ENCODE assay signal across 8 mouse cellular contexts in the genomic region with DNA sequence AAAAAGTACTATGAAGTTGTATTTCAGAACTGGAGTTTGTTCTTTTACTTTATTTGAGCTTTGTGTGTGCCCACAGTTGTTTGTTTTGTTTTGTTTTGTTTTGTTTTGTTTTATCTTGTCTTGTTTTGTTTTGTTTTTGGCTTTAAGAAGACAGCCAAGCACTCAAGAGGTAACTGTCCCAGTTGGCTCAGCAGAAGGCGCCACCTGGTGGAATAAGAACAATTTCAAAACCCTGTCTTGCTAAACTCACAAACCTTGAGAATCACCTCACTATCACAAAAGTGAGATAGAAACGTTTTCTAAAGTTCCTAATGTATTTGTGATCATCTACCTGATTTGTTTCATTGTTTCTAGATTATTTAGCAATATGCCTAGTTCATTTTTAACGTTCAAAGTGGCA. TPM values are rescaled to one million over a fixed set of nuclear protein-coding genes. Genes with fewer than 3 reads are reported as not detected.
DNase-seq lines count a peak whose midpoint lies in the region; ATAC-seq and TF ChIP-seq lines count a peak whose summit lies in the region.

No protein-coding gene starts in this region.

- ATAC-seq in granulocyte monocyte progenitor cell, adult 5-6 weeks (replicated peaks; ENCODE audit: poor library complexity, severe bottlenecking): no peak

- H3K27ac ChIP-seq in embryonic fibroblast, embryonic 13.5 days (ENCODE audit: insufficient read depth, low read length): no peak overlapping the region

- 0 out of 2 replicates have a peak, but pooled peaks have one; percentile 20 for TF ChIP-seq CTCF in embryonic fibroblast, embryonic 13.5 days (IDR thresholded peaks at IDR 0.05; ENCODE audit: borderline replicate concordance, insufficient read depth, low read length)

- no peaks in the 10 kb centered on the region for H3K4me1 ChIP-seq in embryonic fibroblast, embryonic 13.5 days (ENCODE audit: control insufficient read depth, insufficient read depth, low read length)

- peak; percentile 55 for DNase-seq in kidney, postnatal 10 days
- DNase-seq in kidney, adult 18-20 months: no peak
- DNase-seq in A20 (ENCODE audit: low read depth, low spot score): peak; percentile 1
- peak; percentile 32 for DNase-seq in R1 (ENCODE audit: low read depth, low spot score)
- DNase-seq in frontal cortex, postnatal 10 days (ENCODE audit: low spot score in 2 of 2): no peak
- DNase-seq in urinary bladder, postnatal 36 days (ENCODE audit: low spot score in 2 of 2): no peak

- TF ChIP-seq POLR2A in embryonic fibroblast, embryonic 13.5 days (IDR thresholded peaks at IDR 0.05; ENCODE audit: low read depth, low read length): no peak

- H3K4me3 ChIP-seq in embryonic fibroblast, embryonic 13.5 days (ENCODE audit: insufficient read depth, low read length): no peak overlapping the region

RNA-seq across cellular contexts. Expression of a gene that starts 3.8 kb away (rescaled TPM):
- not detected in 2 replicates for polyA plus RNA-seq in embryonic fibroblast, embryonic 13.5 days (2011; ENCODE audit: insufficient read length, low read depth, missing spikeins)
- total RNA-seq in granulocyte monocyte progenitor cell, adult 5-6 weeks (2014; fragmentation: Nextera tagmentation): not detected in 2 replicates
- not detected in 2 replicates for total RNA-seq in granulocyte monocyte progenitor cell, adult 5-6 weeks (2017)

Comparison
In these comparisons a context has a peak if more than half of its experiments do, and no peak if none do; other contexts are left out.
1. DNase-seq: peak in kidney, postnatal 10 days (single experiment), A20 (single experiment) and R1 (single experiment); none in kidney, adult 18-20 months (single experiment), frontal cortex, postnatal 10 days (0 of 2) and urinary bladder, postnatal 36 days (0 of 2).